Mouse (Mus musculus) testis, postnatal 10 days (tissue): ENCODE data around the gene Tnni1.

Source experiments
- DNase-seq: peaks from one replicate; pipeline ENCODE4 v3.0.0; 2021; ENCODE audit warnings: low spot score

Gene Tnni1

DNA sequence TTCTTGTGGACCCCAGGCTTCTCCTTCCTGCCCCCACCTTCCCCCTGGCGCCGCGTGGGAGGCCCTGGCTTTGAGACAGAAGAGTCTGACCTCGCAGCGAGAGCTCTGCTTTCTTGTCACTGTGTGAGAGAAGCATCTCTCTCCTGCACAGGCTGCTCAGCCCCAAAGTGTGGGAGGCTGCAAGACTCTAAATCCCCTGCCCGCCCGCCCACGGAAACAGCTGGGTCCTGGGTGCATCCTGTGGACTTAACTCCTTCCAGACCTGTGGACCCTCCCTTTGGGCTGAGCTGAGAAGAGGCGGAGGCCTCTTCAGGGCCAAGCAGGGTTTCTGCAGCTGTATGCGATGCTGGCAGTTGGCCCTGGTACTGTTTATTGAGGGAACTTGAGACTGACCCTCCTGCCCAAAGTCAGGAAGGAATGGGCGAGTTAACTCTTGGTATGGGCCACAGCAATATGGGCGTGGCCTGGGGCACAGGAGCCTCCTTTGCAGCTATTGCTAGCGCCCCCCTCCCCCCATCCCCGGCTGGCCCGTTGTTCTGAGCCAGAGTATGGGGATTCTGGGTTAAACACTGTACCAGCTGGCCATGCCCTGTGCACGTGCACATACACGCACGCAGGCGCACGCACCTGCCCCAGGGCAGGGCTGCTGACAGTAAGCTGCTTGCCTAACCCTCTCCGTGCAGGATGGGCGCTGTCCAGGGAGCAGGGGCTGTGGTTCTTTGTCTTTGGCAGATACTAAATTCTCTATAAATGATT is at the start of gene Tnni1:
Gene Tnni1, plus strand, starts transcription at position 655 of the 756 bp plus-strand sequence.
- DNase-seq = peak; percentile 81

GRCm38 (mm10) chr1:135729821-135730220 is 49.4 kb upstream of the Tnni1 start:
- no peak for DNase-seq

DNA sequence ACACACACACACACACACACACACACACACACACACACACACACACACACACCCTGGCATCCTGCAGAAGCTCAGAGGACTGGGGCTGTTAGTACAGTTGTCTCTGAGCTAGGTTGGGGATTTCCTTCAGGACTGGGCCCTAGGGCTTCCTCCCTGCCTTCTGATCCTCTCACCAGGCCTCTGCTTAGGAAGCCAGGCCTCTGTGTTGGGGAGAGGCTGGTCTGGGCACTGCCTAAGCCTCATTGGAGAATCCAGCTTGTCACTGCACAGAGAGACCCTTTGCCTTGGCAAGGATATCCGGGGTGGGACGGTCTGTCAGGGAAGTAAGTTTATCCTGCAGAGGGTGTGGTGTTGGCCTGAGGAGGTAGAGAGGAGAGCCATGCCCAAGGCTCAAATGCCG is 48.9 kb upstream of the Tnni1 start:
- no peak for DNase-seq

DNA sequence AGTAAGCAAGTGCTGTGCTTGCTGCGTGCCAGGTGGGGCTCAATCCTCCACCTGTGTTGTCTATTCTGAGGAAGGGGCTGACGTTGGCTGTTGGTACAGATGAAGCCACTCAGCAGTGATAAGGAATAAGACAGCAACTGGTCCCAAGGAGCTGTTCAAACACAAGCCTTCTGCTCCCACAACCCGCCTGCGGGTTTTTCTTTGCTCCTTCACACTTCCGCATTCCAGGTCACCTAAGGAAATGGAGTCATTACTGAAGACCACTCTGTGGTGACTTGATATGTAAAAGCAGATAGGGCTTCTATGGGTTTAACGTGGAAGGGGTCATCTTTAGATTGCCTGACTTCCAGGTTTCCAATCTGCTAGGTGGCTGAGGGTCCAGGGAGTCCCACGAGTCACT is 47.8 kb upstream of the Tnni1 start:
- no peak for DNase-seq

DNA sequence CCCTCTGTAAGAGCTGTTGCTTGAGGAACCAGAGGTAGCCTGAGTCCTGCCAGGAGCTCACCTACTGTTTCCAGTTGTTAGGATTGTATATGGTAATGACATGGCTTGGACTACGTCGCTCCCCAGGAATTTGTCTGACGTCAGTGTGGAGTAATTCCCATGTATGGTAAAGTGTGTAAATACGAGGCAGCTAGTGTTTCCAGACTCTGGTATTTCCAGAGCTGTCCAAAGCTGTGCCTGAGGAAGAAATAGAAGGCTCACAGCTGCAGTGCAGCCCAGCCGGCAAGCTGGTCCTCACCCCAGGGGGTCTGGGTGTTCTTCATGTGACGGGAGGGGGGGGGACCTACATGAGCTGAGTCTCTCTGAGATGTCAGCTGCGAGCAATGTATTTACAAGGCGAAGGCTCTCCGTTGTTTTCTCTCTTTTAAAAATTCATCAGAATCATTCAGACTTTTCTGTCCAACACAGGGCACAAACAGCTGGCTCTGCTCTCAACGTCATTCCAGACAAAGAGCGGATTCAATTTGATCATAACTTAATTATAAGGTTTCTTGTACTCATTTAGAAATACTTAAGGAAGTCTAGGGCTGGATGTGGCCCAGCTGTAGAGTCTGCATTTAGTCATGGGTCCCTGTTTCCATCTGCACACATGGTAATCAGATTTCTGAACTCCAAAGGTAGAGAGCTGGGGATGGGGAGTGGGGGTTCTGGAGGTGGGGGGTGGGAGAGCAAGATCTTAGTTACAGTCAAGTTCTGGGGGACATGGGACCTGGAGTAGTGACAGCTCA is 47.1 kb upstream of the Tnni1 start:
- DNase-seq = no peak

- DNase-seq = no peak
These were observed 44.9 kb upstream of the Tnni1 start for GRCm38 (mm10) chr1:135734225-135734937.

- no peak for DNase-seq
These were observed 43.8 kb upstream of the Tnni1 start for GRCm38 (mm10) chr1:135735460-135735859.

- no peak for DNase-seq
These were observed 34.2 kb upstream of the Tnni1 start for GRCm38 (mm10) chr1:135744987-135745386.

DNA sequence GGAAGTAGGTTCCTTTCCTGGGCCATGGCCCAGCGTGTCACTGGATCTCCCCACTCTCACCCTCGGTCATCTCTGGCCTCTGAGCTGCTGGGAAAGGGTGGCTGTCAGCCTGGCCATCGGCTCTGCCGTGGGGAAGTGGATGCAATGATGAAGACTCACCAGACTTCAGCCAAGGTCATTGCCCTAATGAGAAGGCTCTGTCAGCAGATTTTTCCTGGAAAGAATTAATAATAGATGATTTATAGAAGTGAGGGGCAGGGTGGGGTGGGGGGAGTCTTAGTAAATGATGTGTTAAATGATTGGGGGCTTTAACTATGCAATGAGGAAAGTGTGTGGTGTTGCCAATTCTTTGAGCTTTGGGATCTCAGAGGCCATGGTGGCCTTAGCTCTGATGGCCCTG is 33.0 kb upstream of the Tnni1 start:
- DNase-seq = no peak

DNA sequence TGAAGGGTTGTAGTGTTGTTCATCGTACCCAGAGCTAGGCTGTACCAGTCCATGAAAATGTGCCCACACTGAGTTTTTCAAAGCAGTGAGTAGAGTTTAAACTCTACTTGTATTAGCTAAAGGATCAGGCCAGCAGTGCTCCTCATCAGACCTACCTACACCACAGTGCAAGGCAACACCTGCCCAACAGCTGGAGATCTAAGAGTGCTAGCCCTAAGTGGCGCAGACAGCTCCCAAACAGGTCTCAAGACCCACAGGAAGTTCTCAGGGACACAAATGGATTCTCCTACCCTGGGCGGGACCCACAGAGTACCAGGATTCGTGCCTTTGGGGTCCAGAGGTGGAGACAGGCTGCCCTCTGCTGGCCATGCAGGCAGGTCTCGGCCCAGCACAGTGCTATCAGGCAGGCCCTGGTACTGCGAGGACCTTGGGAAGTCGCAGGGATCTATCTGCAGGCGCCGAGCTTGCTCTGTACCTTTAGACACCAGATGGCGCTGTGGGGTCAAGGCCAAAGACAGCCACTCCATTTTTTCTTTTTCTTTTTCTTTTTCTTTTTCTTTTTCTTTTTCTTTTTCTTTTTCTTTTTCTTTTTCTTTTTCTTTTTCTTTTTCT is 26.4 kb upstream of the Tnni1 start:
- peak; percentile 97 for DNase-seq

DNA sequence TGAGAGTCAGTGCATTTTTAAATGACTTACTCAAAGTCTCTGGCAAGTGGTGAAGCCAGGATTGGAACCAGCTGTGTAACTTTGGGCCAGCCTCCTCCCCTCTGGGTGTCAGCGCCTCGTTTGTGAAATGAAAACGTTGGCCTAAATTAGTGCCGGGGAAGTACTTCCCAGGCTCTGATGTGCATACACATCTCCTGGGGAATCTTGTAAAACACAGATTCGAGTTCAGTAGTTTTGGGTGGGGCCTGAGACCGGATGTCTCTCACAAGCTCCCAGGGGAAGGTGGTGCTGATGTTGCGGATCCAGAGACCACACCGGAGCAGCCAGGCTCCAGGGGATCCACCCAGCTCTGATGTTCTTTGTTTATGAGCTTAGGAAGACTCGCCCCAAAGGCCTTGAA is 23.9 kb upstream of the Tnni1 start:
- no peak for DNase-seq

DNA sequence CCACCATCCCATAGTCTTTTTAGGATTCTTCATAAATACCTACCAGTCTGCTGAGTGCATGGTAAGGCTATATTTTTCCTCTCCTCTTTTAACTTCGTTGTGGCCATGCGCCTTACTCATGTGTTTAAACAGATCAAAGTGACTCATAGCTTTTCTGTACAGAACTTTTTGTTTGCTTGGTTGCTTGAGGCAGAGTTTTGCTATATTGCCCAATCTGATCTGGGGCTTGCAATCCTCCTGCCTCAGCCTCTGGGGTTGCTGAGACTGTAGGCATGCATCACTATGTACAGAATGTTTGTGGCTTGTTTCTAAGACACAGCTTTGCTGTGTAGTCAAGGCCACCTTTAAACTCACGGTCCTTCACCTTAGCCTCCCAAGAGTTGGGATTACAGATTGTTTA is 23.3 kb upstream of the Tnni1 start:
- no peak for DNase-seq

- no peak for DNase-seq
These were observed 21.9 kb upstream of the Tnni1 start for GRCm38 (mm10) chr1:135757287-135757686.

DNA sequence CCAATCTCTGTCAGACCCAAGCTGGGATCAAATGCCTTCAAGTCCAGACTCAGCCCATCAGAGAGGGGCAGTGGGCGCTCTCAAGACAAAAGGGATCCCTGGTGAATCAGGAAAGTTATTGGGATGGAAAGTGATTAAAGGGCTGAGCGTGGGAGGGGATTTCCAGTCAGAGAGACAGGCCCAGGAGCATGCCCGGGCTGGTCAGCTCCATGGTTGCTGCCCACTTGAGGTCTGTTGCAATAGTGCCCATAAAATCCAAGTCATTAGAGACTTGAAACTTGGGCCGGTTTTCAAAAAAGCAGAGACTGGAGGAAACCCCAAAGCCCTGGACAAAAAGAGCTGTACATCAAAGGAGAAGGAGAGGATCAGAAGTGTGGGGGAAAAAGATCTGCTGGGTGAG is 19.5 kb upstream of the Tnni1 start:
- DNase-seq = no peak

DNA sequence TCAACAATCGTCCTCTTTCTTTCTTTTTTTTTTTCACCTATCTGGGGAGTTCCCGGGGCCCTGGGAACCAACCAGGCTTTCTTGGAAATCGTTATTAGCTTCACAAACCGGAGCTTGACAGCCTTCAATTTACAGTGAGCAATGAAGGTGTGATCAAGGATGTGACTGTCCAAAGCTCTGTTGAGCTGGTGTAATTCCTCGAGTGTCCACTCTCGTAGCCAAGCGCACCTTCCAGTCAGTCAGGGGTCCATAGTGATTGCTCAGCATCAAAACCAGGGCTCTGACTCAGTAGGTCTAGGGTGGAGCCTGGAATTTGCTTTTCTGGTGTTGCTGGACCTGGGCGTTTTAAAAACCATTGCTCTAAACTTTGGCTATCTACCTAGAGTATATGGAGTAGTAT is 19.0 kb upstream of the Tnni1 start:
- DNase-seq = no peak

- DNase-seq = no peak
These were observed 17.5 kb upstream of the Tnni1 start for GRCm38 (mm10) chr1:135761728-135762127.

DNA sequence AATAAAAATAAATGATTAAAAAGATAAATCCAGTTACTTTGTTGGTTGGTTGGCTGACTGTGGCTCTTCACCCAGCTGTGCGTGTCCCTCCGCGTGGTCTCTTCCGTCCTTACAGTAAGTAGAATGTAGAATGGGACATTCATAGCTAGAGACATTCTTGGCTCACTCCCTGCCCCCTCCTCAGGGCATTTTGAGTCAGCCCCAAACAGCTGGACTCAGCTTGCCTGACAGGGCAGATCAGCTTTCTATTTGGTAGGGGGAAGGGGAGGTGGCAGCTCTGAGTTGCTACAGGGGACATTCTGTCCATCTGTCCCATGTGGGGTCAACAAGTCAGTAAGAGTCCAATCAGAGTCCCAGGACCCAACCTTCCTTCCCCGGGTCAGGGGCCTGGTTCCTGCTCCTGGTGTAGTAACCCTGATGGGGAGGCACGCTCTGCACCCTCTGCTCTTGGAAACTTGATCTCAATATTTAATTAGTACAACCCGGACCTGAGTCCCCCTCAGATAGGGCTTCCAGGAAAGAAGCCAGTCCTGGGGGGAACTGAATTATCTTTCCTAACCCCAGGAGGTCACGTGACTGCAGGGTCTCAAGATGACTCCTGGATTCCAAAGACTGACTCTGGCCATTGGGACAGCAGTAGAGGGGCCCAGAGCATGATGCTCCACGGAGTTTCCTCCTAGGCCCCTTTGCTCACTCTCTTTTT is 15.6 kb upstream of the Tnni1 start:
- DNase-seq = no peak

DNA sequence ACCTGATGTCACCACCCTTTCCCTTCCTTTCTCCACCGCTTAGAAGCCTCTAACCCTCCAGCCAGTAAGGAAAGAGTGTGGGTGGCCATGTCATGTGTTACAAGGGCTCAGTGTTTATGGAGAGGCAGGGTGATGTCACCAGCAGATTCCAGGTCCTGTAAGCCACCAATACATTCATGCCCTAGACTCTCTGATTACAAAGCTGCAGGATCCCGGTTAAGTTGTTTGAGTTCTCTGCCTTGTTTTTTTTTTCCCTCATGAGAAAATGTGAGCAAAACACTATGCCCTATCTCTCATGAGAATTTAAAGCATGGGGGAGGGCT is 15.1 kb upstream of the Tnni1 start:
- no peak for DNase-seq

DNA sequence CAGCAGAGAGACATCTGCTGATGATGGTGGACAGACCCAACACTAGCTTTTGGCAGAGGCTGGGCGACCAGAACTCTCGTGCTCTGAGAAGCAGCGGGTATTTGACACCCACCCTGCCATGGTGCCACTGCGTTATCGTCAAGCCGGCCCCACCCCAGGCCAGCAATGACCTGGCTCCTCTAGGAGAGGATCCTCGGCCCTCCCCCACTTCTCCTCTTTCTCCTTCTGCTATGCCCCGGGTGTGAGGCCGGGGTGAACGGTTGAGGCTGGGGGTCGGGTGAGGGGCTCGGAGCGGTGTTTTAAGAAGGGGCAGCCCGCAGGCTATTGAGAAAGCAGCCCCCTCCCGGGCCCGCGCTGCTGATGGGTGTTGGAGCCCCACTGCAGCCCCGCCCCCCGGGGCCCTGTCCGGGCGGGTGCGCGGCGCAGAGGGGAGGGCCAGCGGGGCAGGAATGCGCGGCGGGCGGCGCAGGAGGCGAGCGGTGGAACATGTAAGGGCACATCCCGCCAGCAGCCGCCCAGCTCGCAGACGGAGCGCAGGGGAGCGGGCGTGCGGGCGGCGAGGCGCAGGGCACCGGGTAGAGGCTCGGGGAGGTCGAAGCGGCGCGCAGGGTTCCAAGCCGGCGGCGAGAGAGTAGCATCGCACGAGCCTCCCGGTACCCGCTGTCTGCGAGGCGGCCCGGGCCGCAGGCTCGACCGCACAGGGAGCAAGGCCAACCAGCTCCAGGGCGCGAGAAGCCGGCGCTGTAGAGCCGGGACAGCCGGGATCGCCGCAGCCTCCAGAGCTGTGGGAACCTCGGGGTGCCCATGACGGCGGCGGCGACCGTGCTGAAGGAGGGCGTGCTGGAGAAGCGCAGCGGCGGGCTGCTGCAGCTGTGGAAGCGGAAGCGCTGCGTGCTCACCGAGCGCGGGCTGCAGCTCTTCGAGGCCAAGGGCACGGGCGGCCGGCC is 13.3 kb upstream of the Tnni1 start, which contains the start of gene Phlda3:
Gene Phlda3, plus strand, starts transcription at position 475 of the 947 bp plus-strand sequence.
- DNase-seq = peak; percentile 89

GRCm38 (mm10) chr1:135766592-135767306 is 12.5 kb upstream of the Tnni1 start:
- no peak for DNase-seq
